ENCODE assay signal across 22 mouse cellular contexts in genomic region chr12:54194159-54194558, GRCm38 (mm10). TPM values are rescaled to one million over a fixed set of nuclear protein-coding genes. Genes with fewer than 3 reads are reported as not detected.
DNase-seq lines count a peak whose midpoint lies in the region; ATAC-seq and TF ChIP-seq lines count a peak whose summit lies in the region.
"Had no signal": no experiment of that assay in that cellular context is flagged by ENCODE, and none has a peak within 500 bp of the region (broad histone marks: within the 10 kb centered on the region; RNA-seq: fewer than 3 reads in every experiment).

No protein-coding gene starts in this region.

- no peak overlapping the region for H3K4me2 ChIP-seq in forebrain, embryonic 12.5 days
- H3K4me2 ChIP-seq in forebrain, embryonic 15.5 days (replicated peaks) = no peak overlapping the region
- no peak overlapping the region for H3K4me2 ChIP-seq in hindbrain, postnatal 0 days (ENCODE audit: low read depth, low read length)
- H3K4me2 ChIP-seq in hindbrain, embryonic 12.5 days (replicated peaks) = no peak overlapping the region
- H3K4me2 ChIP-seq in stomach, embryonic 16.5 days (ENCODE audit: low read depth, low read length) = no peak overlapping the region
- H3K4me2 ChIP-seq: embryonic facial prominence, embryonic 12.5 days; liver, embryonic 13.5 days; neural tube, embryonic 12.5 days had no signal

- DNase-seq in hindbrain, postnatal 0 days (ENCODE audit: low spot score) = peak; percentile 29
- DNase-seq in Muller cell, postnatal 12 days (ENCODE audit: inconsistent ontology term) = peak; percentile 68
- no peak for DNase-seq in ovary, adult 18-20 months (ENCODE audit: low spot score)
- DNase-seq: adrenal gland, postnatal 36 days; cerebellum, adult 11 months; cerebellum, postnatal 10 days; heart, postnatal 4 days; kidney, adult 18-20 months; layer of hippocampus, adult 9-11 months; liver, embryonic 13.5 days; lung, adult 2 months; right cerebral cortex, adult 18-20 months had no signal

- no peak for TF ChIP-seq CTCF in hindbrain, postnatal 0 days (IDR thresholded peaks at IDR 0.05; ENCODE audit: low read depth)

- H3K27ac ChIP-seq in forebrain, embryonic 12.5 days = peak overlapping the region; percentile 19; the same call in 1 of the 2 replicates
- no peak overlapping the region for H3K27ac ChIP-seq in forebrain, embryonic 15.5 days (replicated peaks)
- no peak overlapping the region for H3K27ac ChIP-seq in hindbrain, postnatal 0 days
- no peak overlapping the region for H3K27ac ChIP-seq in hindbrain, embryonic 12.5 days
- H3K27ac ChIP-seq in stomach, embryonic 16.5 days (ENCODE audit: low read length) = no peak overlapping the region; the same call in 1 of the 2 replicates
- H3K27ac ChIP-seq: kidney, postnatal 0 days; left cerebral cortex, adult 2 months; liver, embryonic 13.5 days; neural tube, embryonic 12.5 days had no signal

- WGBS in forebrain, embryonic 12.5 days = 4% methylated on average over 5 of the region's 5 CpGs
- 3% methylated on average over 5 of the region's 5 CpGs for WGBS in forebrain, embryonic 15.5 days
- WGBS in hindbrain, postnatal 0 days = 19% methylated on average over 5 of the region's 5 CpGs
- WGBS in hindbrain, embryonic 12.5 days = 22% methylated on average over 5 of the region's 5 CpGs
- WGBS in stomach, embryonic 16.5 days = 54% methylated on average over 5 of the region's 5 CpGs

- no peaks in the 10 kb centered on the region for H3K27me3 ChIP-seq in forebrain, embryonic 12.5 days
- no peaks in the 10 kb centered on the region for H3K27me3 ChIP-seq in forebrain, embryonic 15.5 days
- H3K27me3 ChIP-seq in hindbrain, postnatal 0 days (ENCODE audit: insufficient read depth, low read length) = no peaks in the 10 kb centered on the region
- H3K27me3 ChIP-seq in hindbrain, embryonic 12.5 days = no peaks in the 10 kb centered on the region
- H3K27me3 ChIP-seq in stomach, embryonic 16.5 days (ENCODE audit: control insufficient read depth, insufficient read depth, low read length) = no peaks in the 10 kb centered on the region
- H3K27me3 ChIP-seq: embryonic facial prominence, embryonic 12.5 days; neural tube, embryonic 12.5 days; Patski had no signal

- no peaks in the 10 kb centered on the region for H3K9me3 ChIP-seq in forebrain, embryonic 12.5 days
- no peaks in the 10 kb centered on the region for H3K9me3 ChIP-seq in forebrain, embryonic 15.5 days
- no peaks in the 10 kb centered on the region for H3K9me3 ChIP-seq in hindbrain, postnatal 0 days (ENCODE audit: low read length)
- H3K9me3 ChIP-seq in hindbrain, embryonic 12.5 days (replicated peaks) = no peaks in the 10 kb centered on the region
- H3K9me3 ChIP-seq in stomach, embryonic 16.5 days (replicated peaks; ENCODE audit: control insufficient read depth, low read length) = no peaks in the 10 kb centered on the region
- H3K9me3 ChIP-seq: liver, embryonic 13.5 days; neural tube, embryonic 12.5 days had no signal

- H3K4me1 ChIP-seq in forebrain, embryonic 12.5 days = peaks cover 72% of the 10 kb centered on the region
- H3K4me1 ChIP-seq in forebrain, embryonic 15.5 days = peaks cover 62% of the 10 kb centered on the region
- peaks cover 35% of the 10 kb centered on the region for H3K4me1 ChIP-seq in hindbrain, postnatal 0 days (ENCODE audit: insufficient read depth, low read length)
- H3K4me1 ChIP-seq in hindbrain, embryonic 12.5 days = peaks cover 52% of the 10 kb centered on the region
- H3K4me1 ChIP-seq in stomach, embryonic 16.5 days (ENCODE audit: control insufficient read depth, insufficient read depth, low read length) = peaks cover 75% of the 10 kb centered on the region

- H3K9ac ChIP-seq in forebrain, embryonic 12.5 days = no peak overlapping the region
- no peak overlapping the region for H3K9ac ChIP-seq in forebrain, embryonic 15.5 days (replicated peaks)
- no peak overlapping the region for H3K9ac ChIP-seq in hindbrain, postnatal 0 days (replicated peaks; ENCODE audit: low read length)
- no peak overlapping the region for H3K9ac ChIP-seq in hindbrain, embryonic 12.5 days
- H3K9ac ChIP-seq in stomach, embryonic 16.5 days (ENCODE audit: low read length) = 0 out of 2 replicates have a peak overlapping the region, but pooled peaks have one; percentile 16
- H3K9ac ChIP-seq: embryonic facial prominence, embryonic 12.5 days; liver, embryonic 13.5 days; neural tube, embryonic 12.5 days had no signal

- ATAC-seq in forebrain, embryonic 12.5 days (ENCODE audit: low FRiP score) = no peak
- no peak for ATAC-seq in forebrain, embryonic 15.5 days (replicated peaks)
- ATAC-seq in hindbrain, postnatal 0 days = no peak
- no peak for ATAC-seq in hindbrain, embryonic 12.5 days (ENCODE audit: low FRiP score)
- no peak for ATAC-seq in stomach, embryonic 16.5 days (ENCODE audit: insufficient read depth, low FRiP score)
- ATAC-seq: inflammation-experienced regulatory T-cells, adult 6 months; Patski had no signal

- no peak overlapping the region for H3K4me3 ChIP-seq in forebrain, embryonic 12.5 days (replicated peaks)
- no peak overlapping the region for H3K4me3 ChIP-seq in forebrain, embryonic 15.5 days
- no peak overlapping the region for H3K4me3 ChIP-seq in hindbrain, postnatal 0 days (ENCODE audit: low read length)
- H3K4me3 ChIP-seq in hindbrain, embryonic 12.5 days = no peak overlapping the region
- H3K4me3 ChIP-seq in stomach, embryonic 16.5 days (replicated peaks; ENCODE audit: low read length) = no peak overlapping the region
- H3K4me3 ChIP-seq: embryonic facial prominence, embryonic 12.5 days; left cerebral cortex, adult 2 months; liver, embryonic 13.5 days; neural tube, embryonic 12.5 days had no signal

- H3K36me3 ChIP-seq in forebrain, embryonic 12.5 days (replicated peaks) = no peaks in the 10 kb centered on the region
- no peaks in the 10 kb centered on the region for H3K36me3 ChIP-seq in forebrain, embryonic 15.5 days
- H3K36me3 ChIP-seq in hindbrain, postnatal 0 days (ENCODE audit: insufficient read depth, low read length) = no peaks in the 10 kb centered on the region
- H3K36me3 ChIP-seq in hindbrain, embryonic 12.5 days = no peaks in the 10 kb centered on the region
- H3K36me3 ChIP-seq in stomach, embryonic 16.5 days (ENCODE audit: control insufficient read depth, insufficient read depth, low read length) = no peaks in the 10 kb centered on the region
- H3K36me3 ChIP-seq: embryonic facial prominence, embryonic 12.5 days; liver, embryonic 13.5 days; neural tube, embryonic 12.5 days had no signal

RNA-seq across cellular contexts. Expression of gene Egln3, which starts 9.5 kb away (rescaled TPM):
- polyA plus RNA-seq in forebrain, embryonic 12.5 days (2016; fragmentation: Nextera tagmentation; extraction: Ambion mirVana) = 3.8 and 3.9 TPM in 2 replicates
- 7.1 and 7.7 TPM in 2 replicates for polyA plus RNA-seq in forebrain, embryonic 15.5 days (2015; fragmentation: Nextera tagmentation; extraction: Ambion mirVana)
- total RNA-seq in hindbrain, postnatal 0 days (2014; rRNA removed) = 8.3 and 8.5 TPM in 2 replicates
- 5.4 and 5.8 TPM in 2 replicates for polyA plus RNA-seq in hindbrain, postnatal 0 days (2015; fragmentation: Nextera tagmentation; extraction: Ambion mirVana)
- 6.2 and 7.3 TPM in 2 replicates for polyA plus RNA-seq in hindbrain, embryonic 12.5 days (2016; fragmentation: Nextera tagmentation; extraction: Ambion mirVana)
- 59.8 and 64.7 TPM in 2 replicates for polyA plus RNA-seq in stomach, embryonic 16.5 days (2015; fragmentation: Nextera tagmentation; extraction: Ambion mirVana)
